Mouse (Mus musculus): Measurements from ENCODE around the gene Cox4i1. TPM values are rescaled to one million over a fixed set of nuclear protein-coding genes. Genes with fewer than 3 reads are reported as not detected.

Gene Cox4i1
- polyA plus RNA-seq, 2 experiments = 573 to 701 TPM

GRCm38 (mm10) chr8:120657415-120657814, 10.6 kb upstream of the Cox4i1 start:
- ATAC-seq (ENCODE audit: insufficient read depth) = no peak
- TF ChIP-seq CTCF (IDR thresholded peaks at IDR 0.05; ENCODE audit: low read depth) = no peak
- no peak for TF ChIP-seq EP300 (IDR thresholded peaks at IDR 0.05; ENCODE audit: low read depth)
- Histone ChIP-seq H3K4me1 (replicated peaks; ENCODE audit: control insufficient read depth in 2 of 2, insufficient read depth in 2 of 2, low read length in 1 of 2) (no peaks in the 10 kb centered on the region), H3K27ac (no peak overlapping the region), H3K4me2 (ENCODE audit: low read depth) (no peak overlapping the region), H3K36me3 (replicated peaks; ENCODE audit: control insufficient read depth, insufficient read depth, low read depth) (peaks cover 23% of the 10 kb centered on the region), H3K27me3 (ENCODE audit: control insufficient read depth, insufficient read depth, low read length) (no peaks in the 10 kb centered on the region), H3K9ac (replicated peaks) (no peak overlapping the region), H3K9me3 (ENCODE audit: control insufficient read depth, low read length) (no peaks in the 10 kb centered on the region), H3K4me3 (ENCODE audit: insufficient read depth in 1 of 2, low read depth in 2 of 2, low read length in 2 of 2) (no peak overlapping the region)
- 84% methylated on average over 8 of the region's 8 CpGs for WGBS (ENCODE audit: insufficient replicate concordance)
- no peak for DNase-seq (ENCODE audit: low read depth in 3 of 3, low spot score in 3 of 3)

GRCm38 (mm10) chr8:120664566-120664965, 3.5 kb upstream of the Cox4i1 start:
- ATAC-seq (ENCODE audit: insufficient read depth) (no peak), DNase-seq (ENCODE audit: low read depth in 3 of 3, low spot score in 3 of 3) (no peak)
- WGBS (ENCODE audit: insufficient replicate concordance) = 73% methylated on average over 6 of the region's 6 CpGs
- no peak overlapping the region for H3K9ac ChIP-seq (replicated peaks)
- H3K4me2 ChIP-seq (ENCODE audit: low read depth) = no peak overlapping the region
- TF ChIP-seq EP300 (IDR thresholded peaks at IDR 0.05; ENCODE audit: low read depth) (no peak), CTCF (IDR thresholded peaks at IDR 0.05; ENCODE audit: low read depth) (0 out of 2 replicates have a peak, but pooled peaks have one; percentile 9)
- no peaks in the 10 kb centered on the region for H3K27me3 ChIP-seq (ENCODE audit: control insufficient read depth, insufficient read depth, low read length)
- H3K4me3 ChIP-seq (ENCODE audit: insufficient read depth in 1 of 2, low read depth in 2 of 2, low read length in 2 of 2) = no peak overlapping the region
- H3K27ac ChIP-seq = no peak overlapping the region
- no peaks in the 10 kb centered on the region; the same call in 1 of the 2 replicates for H3K36me3 ChIP-seq (replicated peaks; ENCODE audit: control insufficient read depth, insufficient read depth, low read depth)
- peaks cover 11 to 18% of the 10 kb centered on the region in 2 experiments for H3K4me1 ChIP-seq (replicated peaks; ENCODE audit: control insufficient read depth in 2 of 2, insufficient read depth in 2 of 2, low read length in 1 of 2)
- H3K9me3 ChIP-seq (ENCODE audit: control insufficient read depth, low read length) = no peaks in the 10 kb centered on the region

- H3K27me3 ChIP-seq (ENCODE audit: control insufficient read depth, insufficient read depth, low read length) = no peaks in the 10 kb centered on the region
- TF ChIP-seq EP300 (IDR thresholded peaks at IDR 0.05; ENCODE audit: low read depth) (no peak), CTCF (IDR thresholded peaks at IDR 0.05; ENCODE audit: low read depth) (peak; percentile 37)
- H3K36me3 ChIP-seq (replicated peaks; ENCODE audit: control insufficient read depth, insufficient read depth, low read depth) = peaks cover 10% of the 10 kb centered on the region
- peak in 1 of 3 experiments; percentile 33 for DNase-seq (ENCODE audit: low read depth in 3 of 3, low spot score in 3 of 3)
- 56% methylated on average over 3 of the region's 3 CpGs for WGBS (ENCODE audit: insufficient replicate concordance)
- H3K9me3 ChIP-seq (ENCODE audit: control insufficient read depth, low read length) = no peaks in the 10 kb centered on the region
- peak overlapping the region; percentile 9 to 95; a peak in 2 of 4 replicates for H3K4me3 ChIP-seq (ENCODE audit: insufficient read depth in 1 of 2, low read depth in 2 of 2, low read length in 2 of 2)
- no peak overlapping the region for H3K9ac ChIP-seq (replicated peaks)
- ATAC-seq (ENCODE audit: insufficient read depth) = no peak
- peaks cover 11 to 18% of the 10 kb centered on the region in 2 experiments for H3K4me1 ChIP-seq (replicated peaks; ENCODE audit: control insufficient read depth in 2 of 2, insufficient read depth in 2 of 2, low read length in 1 of 2)
- H3K27ac ChIP-seq = no peak overlapping the region
- H3K4me2 ChIP-seq (ENCODE audit: low read depth) = peak overlapping the region; percentile 99
These were observed 2.1 kb upstream of the Cox4i1 start for GRCm38 (mm10) chr8:120665726-120666455.

GRCm38 (mm10) chr8:120666807-120667470, 1.1 kb upstream of the Cox4i1 start:
- Histone ChIP-seq H3K27me3 (ENCODE audit: control insufficient read depth, insufficient read depth, low read length) (no peaks in the 10 kb centered on the region), H3K9me3 (ENCODE audit: control insufficient read depth, low read length) (no peaks in the 10 kb centered on the region), H3K4me3 (ENCODE audit: insufficient read depth in 1 of 2, low read depth in 2 of 2, low read length in 2 of 2) (peak overlapping the region; percentile 86 to 95), H3K4me1 (replicated peaks; ENCODE audit: control insufficient read depth in 2 of 2, insufficient read depth in 2 of 2, low read length in 1 of 2) (peaks cover 11 to 18% of the 10 kb centered on the region in 2 experiments), H3K36me3 (replicated peaks; ENCODE audit: control insufficient read depth, insufficient read depth, low read depth) (peaks cover 18% of the 10 kb centered on the region), H3K27ac (peak overlapping the region; percentile 86), H3K4me2 (ENCODE audit: low read depth) (peak overlapping the region; percentile 99), H3K9ac (replicated peaks) (peak overlapping the region; percentile 89)
- ATAC-seq (ENCODE audit: insufficient read depth) (no peak), DNase-seq (ENCODE audit: low read depth in 3 of 3, low spot score in 3 of 3) (no peak)
- no peak for TF ChIP-seq CTCF (IDR thresholded peaks at IDR 0.05; ENCODE audit: low read depth)
- no peak for TF ChIP-seq EP300 (IDR thresholded peaks at IDR 0.05; ENCODE audit: low read depth)
- WGBS (ENCODE audit: insufficient replicate concordance) = 9% methylated on average over 17 of the region's 17 CpGs

- peak; percentile 64 for ATAC-seq (ENCODE audit: insufficient read depth)
- peaks cover 11 to 18% of the 10 kb centered on the region in 2 experiments for H3K4me1 ChIP-seq (replicated peaks; ENCODE audit: control insufficient read depth in 2 of 2, insufficient read depth in 2 of 2, low read length in 1 of 2)
These were observed 418 bp downstream of the Cox4i1 start, which contains the start of gene Emc8 for GRCm38 (mm10) chr8:120668374-120668905. Gene Emc8 (minus strand): TSS chr8:120668573.

More at GRCm38 (mm10) chr8:120668374-120668905, 418 bp downstream of the Cox4i1 start, which contains the start of gene Emc8:
- Histone ChIP-seq H3K36me3 (replicated peaks; ENCODE audit: control insufficient read depth, insufficient read depth, low read depth) (peaks cover 33% of the 10 kb centered on the region), H3K4me2 (ENCODE audit: low read depth) (peak within 1 kb of the TSS; percentile 99), H3K27me3 (ENCODE audit: control insufficient read depth, insufficient read depth, low read length) (no peaks in the 10 kb centered on the region), H3K9me3 (ENCODE audit: control insufficient read depth, low read length) (no peaks in the 10 kb centered on the region), H3K27ac (peak within 1 kb of the TSS; percentile 86), H3K4me3 (ENCODE audit: insufficient read depth in 1 of 2, low read depth in 2 of 2, low read length in 2 of 2) (peak within 1 kb of the TSS; percentile 86 to 95), H3K9ac (replicated peaks) (peak within 1 kb of the TSS; percentile 89)
- no peak for TF ChIP-seq CTCF (IDR thresholded peaks at IDR 0.05; ENCODE audit: low read depth)
- no peak for TF ChIP-seq EP300 (IDR thresholded peaks at IDR 0.05; ENCODE audit: low read depth)
- under 1% methylated on average over 45 of the region's 51 CpGs for WGBS (ENCODE audit: insufficient replicate concordance)
- no peak for DNase-seq (ENCODE audit: low read depth in 3 of 3, low spot score in 3 of 3)
